Mouse (Mus musculus) kidney, adult 2 months (tissue): ENCODE measurements at regions not wholly inside any gene's neighbourhood (a gene's known extent, or its start where the extent isn't known, plus 50 kb on each side); places are given as distances from the start of the nearest gene placed in this dataset.

ENCODE experiments used
- DNase-seq: peaks from one replicate; pipeline ENCODE4 v3.0.0; 2021
- H3K27ac ChIP-seq: fragments of 200-500 bp; 2 replicates; pipeline ENCODE4 v1.5.1; 2012; ENCODE audit warnings: low read depth, low read length, control low read depth, inconsistent platforms; ENCODE audit not compliant: insufficient read depth
- H3K27me3 ChIP-seq: fragments of 200-500 bp; replicated peaks from 2 replicates; pipeline ENCODE4 v1.6.1; 2012; ENCODE audit warnings: mild to moderate bottlenecking, moderate library complexity, low read length, inconsistent platforms; ENCODE audit not compliant: control insufficient read depth, insufficient read depth
- H3K36me3 ChIP-seq: fragments of 200-500 bp; 2 replicates; pipeline ENCODE4 v1.6.1; 2012; ENCODE audit warnings: mild to moderate bottlenecking, moderate library complexity, low read length, inconsistent platforms; ENCODE audit not compliant: control insufficient read depth, insufficient read depth
- H3K4me1 ChIP-seq: fragments of 200-500 bp; 2 replicates; pipeline ENCODE4 v1.6.1; 2011; ENCODE audit warnings: low read length; ENCODE audit not compliant: control insufficient read depth, insufficient read depth
- H3K4me3 ChIP-seq: fragments of 200-500 bp; 2 replicates; pipeline ENCODE4 v1.5.1; 2011; ENCODE audit warnings: mild to moderate bottlenecking, low read depth, low read length, control low read depth; ENCODE audit not compliant: insufficient read depth
- CTCF ChIP-seq: fragments of 200-500 bp; conservative IDR thresholded peaks from 2 replicates; pipeline ENCODE4 v1.5.1; 2011; ENCODE audit warnings: low read depth, mild to moderate bottlenecking, control low read depth, low read length, moderate library complexity, mixed read lengths; ENCODE audit not compliant: insufficient read depth, insufficient read length
- POLR2A ChIP-seq: fragments of 200-500 bp; IDR thresholded peaks from one replicate; pipeline ENCODE4 v1.6.1; 2011; ENCODE audit warnings: low read depth, low read length, control low read depth
- WGBS: fragments of 180-500 bp; shearing (Covaris S2); methylation state at CpG from one replicate; pipeline ENCODE4 v1.1.7; 2018; 5-methylcytosine and 5-hydroxymethylcytosine counted together

- TF ChIP-seq POLR2A (no peak), CTCF (no peak)
- no peaks in the 10 kb centered on the region for H3K27me3 ChIP-seq
- DNase-seq = no peak
- no peak overlapping the region for H3K27ac ChIP-seq
- H3K4me3 ChIP-seq = no peak overlapping the region
- H3K4me1 ChIP-seq = no peaks in the 10 kb centered on the region
- WGBS = 25% methylated on average over 5 of the region's 5 CpGs
- H3K36me3 ChIP-seq = no peaks in the 10 kb centered on the region
Observed at GRCm38 (mm10) chr4:153303521-153303920, 179.1 kb downstream of the Ajap1 start.

GRCm38 (mm10) chr4:153302855-153303254 is 179.8 kb downstream of the Ajap1 start:
- TF ChIP-seq POLR2A (no peak), CTCF (no peak)
- H3K36me3 ChIP-seq = no peaks in the 10 kb centered on the region
- no peak overlapping the region for H3K27ac ChIP-seq
- DNase-seq = no peak
- no peaks in the 10 kb centered on the region for H3K27me3 ChIP-seq
- WGBS = 15% methylated on average over 4 of the region's 4 CpGs
- no peak overlapping the region for H3K4me3 ChIP-seq
- no peaks in the 10 kb centered on the region for H3K4me1 ChIP-seq

GRCm38 (mm10) chr4:153298277-153298676 is 184.3 kb downstream of the Ajap1 start:
- Histone ChIP-seq H3K36me3 (no peaks in the 10 kb centered on the region), H3K27ac (no peak overlapping the region), H3K27me3 (no peaks in the 10 kb centered on the region)

GRCm38 (mm10) chr4:153294828-153295227 is 187.8 kb downstream of the Ajap1 start:
- DNase-seq = no peak
- TF ChIP-seq POLR2A = no peak
- TF ChIP-seq CTCF = no peak
- Histone ChIP-seq H3K36me3 (no peaks in the 10 kb centered on the region), H3K27me3 (no peaks in the 10 kb centered on the region), H3K4me3 (no peak overlapping the region), H3K4me1 (no peaks in the 10 kb centered on the region), H3K27ac (no peak overlapping the region)
- 58% methylated on average over 6 of the region's 6 CpGs for WGBS

More at GRCm38 (mm10) chr4:153298277-153298676, 184.3 kb downstream of the Ajap1 start:
- 17% methylated on average over 5 of the region's 5 CpGs for WGBS
- TF ChIP-seq POLR2A = no peak
- no peak for TF ChIP-seq CTCF
- no peak overlapping the region for H3K4me3 ChIP-seq
- no peak for DNase-seq
- H3K4me1 ChIP-seq = no peaks in the 10 kb centered on the region

GRCm38 (mm10) chr4:153293137-153293536 is 189.5 kb downstream of the Ajap1 start:
- no peaks in the 10 kb centered on the region for H3K27me3 ChIP-seq
- H3K4me1 ChIP-seq = no peaks in the 10 kb centered on the region
- no peak overlapping the region for H3K4me3 ChIP-seq
- DNase-seq = no peak
- no peak overlapping the region for H3K27ac ChIP-seq
- no peak for TF ChIP-seq CTCF
- no peak for TF ChIP-seq POLR2A
- no peaks in the 10 kb centered on the region for H3K36me3 ChIP-seq
- WGBS = 50% methylated on average over 3 of the region's 3 CpGs

GRCm38 (mm10) chr4:153288362-153288761 is 194.2 kb downstream of the Ajap1 start:
- DNase-seq = no peak
- H3K27ac ChIP-seq = no peak overlapping the region
- 27% methylated on average over 8 of the region's 8 CpGs for WGBS

GRCm38 (mm10) chr4:153284209-153284608 is 198.4 kb downstream of the Ajap1 start:
- Histone ChIP-seq H3K27me3 (no peaks in the 10 kb centered on the region), H3K4me1 (no peaks in the 10 kb centered on the region), H3K27ac (no peak overlapping the region), H3K4me3 (no peak overlapping the region), H3K36me3 (no peaks in the 10 kb centered on the region)
- TF ChIP-seq CTCF (no peak), POLR2A (no peak)
- no peak for DNase-seq
- WGBS = 34% methylated on average over 5 of the region's 5 CpGs

More at GRCm38 (mm10) chr4:153288362-153288761, 194.2 kb downstream of the Ajap1 start:
- no peaks in the 10 kb centered on the region for H3K36me3 ChIP-seq
- no peak overlapping the region for H3K4me3 ChIP-seq
- H3K4me1 ChIP-seq = no peaks in the 10 kb centered on the region
- no peaks in the 10 kb centered on the region for H3K27me3 ChIP-seq
- TF ChIP-seq POLR2A (no peak), CTCF (no peak)
